Comparison of ENCODE assay signal across 8 mouse cellular contexts in the genomic region with DNA sequence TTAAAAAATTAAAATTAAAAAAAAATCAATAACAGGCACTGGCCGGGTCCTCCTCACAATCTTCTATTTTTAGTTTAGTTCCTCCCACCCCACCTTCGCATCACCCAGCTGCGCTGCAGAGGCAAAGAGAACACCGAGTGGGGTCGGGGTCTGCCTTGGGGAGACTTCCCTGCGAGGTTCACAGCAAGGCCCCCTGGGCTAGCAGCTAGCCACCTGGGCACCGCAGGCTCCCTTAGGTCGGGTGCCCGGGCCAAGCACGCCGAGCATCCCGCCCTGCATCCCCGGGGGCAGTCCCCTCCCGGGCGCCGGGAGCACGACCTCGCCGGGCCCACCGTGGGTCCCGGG. TPM values are rescaled to one million over a fixed set of nuclear protein-coding genes. Genes with fewer than 3 reads are reported as not detected.
DNase-seq lines count a peak whose midpoint lies in the region; ATAC-seq and TF ChIP-seq lines count a peak whose summit lies in the region.

No protein-coding gene starts in this region.

- H3K27ac ChIP-seq in kidney, postnatal 0 days, result peak overlapping the region; percentile 78
- H3K27ac ChIP-seq in ES-E14 (ENCODE audit: insufficient read depth, low read depth, low read length, poor library complexity, severe bottlenecking), result no peak overlapping the region
- peak overlapping the region; percentile 89 for H3K27ac ChIP-seq in embryonic facial prominence, embryonic 12.5 days
- peak overlapping the region; percentile 30; the same call in 1 of the 2 replicates for H3K27ac ChIP-seq in limb, embryonic 11.5 days (replicated peaks; ENCODE audit: low read depth, low read length)
- H3K27ac ChIP-seq in stomach, embryonic 14.5 days (ENCODE audit: low read length), result peak overlapping the region; percentile 82; the same call in 1 of the 2 replicates

- TF ChIP-seq CTCF in kidney, postnatal 0 days (IDR thresholded peaks at IDR 0.05; ENCODE audit: low read depth), result no peak

- in situ Hi-C loops in ES-E14 (cut with MboI; ENCODE audit: low sequenced_read_pairs in 2 of 2, unreplicated experiment in 2 of 2), result no loop called here

- no peaks in the 10 kb centered on the region for H3K27me3 ChIP-seq in kidney, postnatal 0 days (ENCODE audit: insufficient read depth, low read length)
- H3K27me3 ChIP-seq in embryonic facial prominence, embryonic 12.5 days, result no peaks in the 10 kb centered on the region
- no peaks in the 10 kb centered on the region for H3K27me3 ChIP-seq in limb, embryonic 11.5 days (ENCODE audit: control insufficient read depth, insufficient read depth, low read length)
- no peaks in the 10 kb centered on the region for H3K27me3 ChIP-seq in stomach, embryonic 14.5 days (ENCODE audit: control insufficient read depth, insufficient read depth, low read length)

- peak overlapping the region; percentile 98 for H3K4me2 ChIP-seq in kidney, postnatal 0 days (ENCODE audit: low read length)
- H3K4me2 ChIP-seq in embryonic facial prominence, embryonic 12.5 days (replicated peaks), result peak overlapping the region; percentile 85
- H3K4me2 ChIP-seq in limb, embryonic 11.5 days (ENCODE audit: low read depth, severe bottlenecking), result peak overlapping the region; percentile 92
- peak overlapping the region; percentile 95 for H3K4me2 ChIP-seq in stomach, embryonic 14.5 days (replicated peaks; ENCODE audit: low read depth, low read length)

- no peaks in the 10 kb centered on the region; the same call in 1 of the 2 replicates for H3K4me1 ChIP-seq in kidney, postnatal 0 days (replicated peaks; ENCODE audit: insufficient read depth, low read length)
- H3K4me1 ChIP-seq in ES-E14 (ENCODE audit: control insufficient read depth in 2 of 2, insufficient read depth in 2 of 2, low read length in 2 of 2, poor library complexity in 1 of 2), result peaks cover 2 to 4% of the 10 kb centered on the region in 2 experiments; a peak in 1 of 4 replicates
- peaks cover 18% of the 10 kb centered on the region; the same call in 1 of the 2 replicates for H3K4me1 ChIP-seq in embryonic facial prominence, embryonic 12.5 days
- H3K4me1 ChIP-seq in limb, embryonic 11.5 days (ENCODE audit: control insufficient read depth, insufficient read depth, low read length), result no peaks in the 10 kb centered on the region
- peaks cover 12% of the 10 kb centered on the region; the same call in 1 of the 2 replicates for H3K4me1 ChIP-seq in stomach, embryonic 14.5 days (ENCODE audit: control insufficient read depth, insufficient read depth, low read length)

- no peaks in the 10 kb centered on the region for H3K36me3 ChIP-seq in kidney, postnatal 0 days (ENCODE audit: insufficient read depth, low read length)
- H3K36me3 ChIP-seq in ES-E14 (ENCODE audit: control insufficient read depth, insufficient read depth, low read length, poor library complexity, severe bottlenecking), result peaks cover 2% of the 10 kb centered on the region; the same call in 1 of the 2 replicates
- H3K36me3 ChIP-seq in embryonic facial prominence, embryonic 12.5 days, result no peaks in the 10 kb centered on the region
- no peaks in the 10 kb centered on the region for H3K36me3 ChIP-seq in limb, embryonic 11.5 days (ENCODE audit: control insufficient read depth, insufficient read depth, low read length)
- no peaks in the 10 kb centered on the region for H3K36me3 ChIP-seq in stomach, embryonic 14.5 days (ENCODE audit: control insufficient read depth, insufficient read depth, low read length)

- peak overlapping the region; percentile 84 for H3K4me3 ChIP-seq in kidney, postnatal 0 days (replicated peaks; ENCODE audit: low read depth, low read length)
- H3K4me3 ChIP-seq in ES-E14 (ENCODE audit: insufficient read depth in 1 of 2, low read depth in 1 of 2, low read length in 2 of 2, poor library complexity in 1 of 2, severe bottlenecking in 1 of 2), result peak overlapping the region; percentile 83 to 86
- peak overlapping the region; percentile 83 for H3K4me3 ChIP-seq in embryonic facial prominence, embryonic 12.5 days
- H3K4me3 ChIP-seq in limb, embryonic 11.5 days (ENCODE audit: low read depth, low read length), result peak overlapping the region; percentile 67
- H3K4me3 ChIP-seq in stomach, embryonic 14.5 days (ENCODE audit: low read depth, low read length), result peak overlapping the region; percentile 48

- 2% methylated on average over 20 of the region's 21 CpGs for WGBS in kidney, postnatal 0 days
- 1% methylated on average over 18 of the region's 21 CpGs for WGBS in embryonic facial prominence, embryonic 12.5 days
- WGBS in limb, embryonic 11.5 days, result 1% methylated on average over 21 of the region's 21 CpGs
- under 1% methylated on average over 21 of the region's 21 CpGs for WGBS in stomach, embryonic 14.5 days

- no peak; the same call in 1 of the 2 replicates for ATAC-seq in kidney, postnatal 0 days (replicated peaks; ENCODE audit: low FRiP score, low read depth)
- ATAC-seq in embryonic facial prominence, embryonic 12.5 days (ENCODE audit: insufficient number of reproducible peaks, insufficient read depth, low FRiP score, low TSS enrichment), result peak; percentile 13; the same call in 1 of the 2 replicates
- ATAC-seq in limb, embryonic 11.5 days (ENCODE audit: insufficient number of reproducible peaks, low FRiP score, low TSS enrichment, low read depth), result peak; percentile 42; the same call in 1 of the 2 replicates
- no peak; the same call in 1 of the 2 replicates for ATAC-seq in stomach, embryonic 14.5 days (ENCODE audit: insufficient number of reproducible peaks, insufficient read depth, low FRiP score, low read depth)

- peak overlapping the region; percentile 83 for H3K9ac ChIP-seq in kidney, postnatal 0 days (ENCODE audit: low read depth, low read length)
- peak overlapping the region; percentile 87 for H3K9ac ChIP-seq in ES-E14 (ENCODE audit: insufficient read depth, low read depth, low read length, poor library complexity, severe bottlenecking)
- H3K9ac ChIP-seq in embryonic facial prominence, embryonic 12.5 days, result peak overlapping the region; percentile 87
- peak overlapping the region; percentile 78 for H3K9ac ChIP-seq in limb, embryonic 11.5 days (ENCODE audit: low read length)
- H3K9ac ChIP-seq in stomach, embryonic 14.5 days (replicated peaks; ENCODE audit: low read depth, low read length), result peak overlapping the region; percentile 45

- H3K9me3 ChIP-seq in kidney, postnatal 0 days (replicated peaks; ENCODE audit: low read length), result no peaks in the 10 kb centered on the region
- H3K9me3 ChIP-seq in ES-E14 (ENCODE audit: control insufficient read depth, insufficient read depth, low read depth, low read length), result no peaks in the 10 kb centered on the region
- no peaks in the 10 kb centered on the region for H3K9me3 ChIP-seq in embryonic facial prominence, embryonic 12.5 days
- no peaks in the 10 kb centered on the region for H3K9me3 ChIP-seq in limb, embryonic 11.5 days (ENCODE audit: control insufficient read depth, low read length)
- no peaks in the 10 kb centered on the region for H3K9me3 ChIP-seq in stomach, embryonic 14.5 days (ENCODE audit: control insufficient read depth, low read depth, low read length)

- peak; percentile 19 for DNase-seq in kidney, postnatal 0 days (ENCODE audit: low spot score)
- no peak for DNase-seq in kidney, postnatal 4 days
- no peak for DNase-seq in ES-E14 (ENCODE audit: low read depth, low spot score)
- DNase-seq in limb, embryonic 11.5 days (ENCODE audit: low spot score), result no peak
- no peak for DNase-seq in ovary, postnatal 10 days (ENCODE audit: low spot score)
- DNase-seq in gastrocnemius, postnatal 4 days (ENCODE audit: low spot score in 2 of 2), result no peak

TF ChIP-seq in ES-E14, 5 proteins besides CTCF, POLR2A, EP300 and RAD21:
- TF ChIP-seq ZC3H11A (IDR thresholded peaks at IDR 0.05; ENCODE audit: borderline replicate concordance, low read depth, low read length) (no peak), ZNF384 (IDR thresholded peaks at IDR 0.05; ENCODE audit: low read depth, low read length) (no peak), CHD2 (IDR thresholded peaks at IDR 0.05; ENCODE audit: low read depth, low read length) (no peak)

RNA-seq across cellular contexts. Expression of a gene that starts 15.1 kb away (rescaled TPM):
- 18.9 and 27.6 TPM in 2 replicates for polyA plus RNA-seq in kidney, postnatal 0 days (2015; fragmentation: Nextera tagmentation; extraction: Ambion mirVana)
- total RNA-seq in ES-E14 (2012; rRNA removed), result 3.9 and 5.4 TPM in 2 replicates
- polyA plus RNA-seq in embryonic facial prominence, embryonic 12.5 days (2016; fragmentation: Nextera tagmentation; extraction: Ambion mirVana), result 11.7 and 17.7 TPM in 2 replicates
- polyA plus RNA-seq in limb, embryonic 11.5 days (2014; fragmentation: Nextera tagmentation; extraction: Ambion mirVana), result 12.0 and 13.7 TPM in 2 replicates
- 5.3 and 7.9 TPM in 2 replicates for polyA plus RNA-seq in stomach, embryonic 14.5 days (2014; fragmentation: Nextera tagmentation; extraction: Ambion mirVana)
- total RNA-seq in gastrocnemius, postnatal 4 days (2021), result 1 to 10 TPM; 5.3 to 6.1 TPM

Comparison
In these comparisons a context has a peak if more than half of its experiments do, and no peak if none do; other contexts are left out.
1. ATAC-seq: peak in embryonic facial prominence, embryonic 12.5 days (single experiment) and limb, embryonic 11.5 days (single experiment); none in kidney, postnatal 0 days (single experiment) and stomach, embryonic 14.5 days (single experiment).
2. Peak in every context shown above with its lines, with median percentiles within 50 percentile points of each other: H3K4me2 ChIP-seq, H3K4me3 ChIP-seq and H3K9ac ChIP-seq.